Mouse (Mus musculus) layer of hippocampus, adult 9-11 months (tissue): ENCODE measurements around the gene Gatad2a.
A peak's percentile ranks its signal among the peaks of the same experiment; 100 is the strongest.
"Not testable (repeated sequence)": the region's sequence is repeated elsewhere in the genome, so short reads cannot be mapped to it uniquely, and the experiment has no call there.

Source experiments
- DNase-seq: peaks from one replicate; pipeline ENCODE4 v3.0.0; 2022

Gene Gatad2a

DNA sequence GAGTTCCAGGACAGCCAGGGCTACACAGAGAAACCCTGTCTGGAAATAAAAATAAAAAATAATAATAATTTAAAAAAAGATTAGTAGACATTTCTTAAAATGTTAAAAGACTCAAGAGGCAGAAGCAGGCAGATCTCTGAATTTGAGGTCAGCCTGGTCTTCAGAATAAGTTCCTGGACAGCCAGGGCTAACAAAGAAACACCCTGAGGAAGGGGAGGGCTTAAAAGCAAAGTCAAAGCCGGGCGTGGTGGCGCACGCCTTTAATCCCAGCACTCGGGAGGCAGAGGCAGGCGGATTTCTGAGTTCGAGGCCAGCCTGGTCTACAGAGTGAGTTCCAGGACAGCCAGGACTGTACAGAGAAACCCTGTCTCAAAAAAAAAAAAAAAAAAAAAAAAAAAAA is 7.2 kb downstream of the Gatad2a start:
- DNase-seq: not testable (repeated sequence)

DNA sequence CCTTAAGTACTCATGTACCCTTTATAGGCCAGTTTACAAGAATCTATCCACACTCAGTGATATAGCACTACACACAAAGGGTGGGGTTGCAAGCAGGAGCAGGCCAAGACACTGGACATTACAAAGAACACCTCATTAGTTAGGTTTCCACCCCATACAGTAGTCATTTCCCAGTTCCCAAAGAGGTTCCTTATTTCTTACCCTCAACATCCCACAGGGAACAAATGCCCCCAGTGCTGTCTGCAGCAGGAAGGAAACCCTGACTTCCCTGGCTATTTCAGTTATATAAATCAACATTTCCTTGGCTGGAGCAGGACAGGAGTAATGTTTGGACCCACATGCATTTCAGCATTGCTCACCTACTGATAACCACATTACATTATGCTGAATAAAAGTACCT is 8.4 kb downstream of the Gatad2a start:
- no peak for DNase-seq

DNA sequence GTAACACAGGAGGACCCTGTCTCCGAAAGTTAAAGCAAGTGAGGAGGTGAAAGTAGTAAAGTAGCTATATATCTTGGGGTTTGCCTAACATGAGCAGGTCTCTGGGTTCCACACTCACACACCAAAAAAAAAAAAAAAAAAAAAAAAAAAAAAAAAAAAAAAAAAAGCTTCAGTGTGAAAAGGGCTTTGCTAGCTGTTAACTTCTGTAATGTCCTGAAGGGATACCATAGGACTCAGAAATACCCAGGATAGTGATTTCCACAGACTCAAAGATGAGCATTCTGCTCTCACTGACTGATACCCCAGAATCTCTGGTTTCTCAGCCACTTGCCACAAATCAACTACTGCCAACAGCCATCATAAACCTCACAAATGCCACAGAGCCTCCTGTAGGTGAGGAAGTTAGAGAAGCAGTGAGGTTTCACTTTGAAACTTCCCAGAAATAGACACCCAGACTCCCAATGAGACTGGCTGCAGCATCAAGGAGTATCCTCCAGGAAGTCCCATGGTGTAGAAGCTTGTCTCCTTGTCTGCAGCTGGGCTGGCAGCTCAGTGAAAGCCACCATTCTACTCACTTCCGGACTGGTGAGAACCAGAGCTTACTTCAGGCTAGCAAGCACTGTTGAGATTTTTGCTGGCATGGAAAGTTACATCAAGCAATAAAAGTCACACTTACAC is 11.2 kb downstream of the Gatad2a start:
- no peak for DNase-seq

DNA sequence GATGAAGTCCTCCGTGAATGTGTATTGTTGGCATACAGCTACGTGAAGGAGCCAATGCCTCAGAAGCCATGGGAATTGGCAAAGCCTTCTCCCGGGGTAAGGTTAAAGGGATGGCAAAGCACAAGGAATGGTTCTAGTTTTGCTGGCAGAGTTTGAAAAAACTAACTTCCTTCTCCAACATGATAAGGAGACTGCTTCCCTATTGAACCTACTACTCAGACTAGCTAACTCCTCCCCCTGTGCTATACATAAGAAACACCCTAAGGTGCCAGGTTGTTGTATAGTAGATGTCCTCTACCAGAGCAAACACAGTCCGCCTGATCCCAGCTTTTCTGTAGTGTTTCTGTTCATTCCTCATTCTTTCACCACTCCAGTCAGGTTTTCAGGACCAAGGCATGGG is 17.7 kb downstream of the Gatad2a start:
- no peak for DNase-seq

DNA sequence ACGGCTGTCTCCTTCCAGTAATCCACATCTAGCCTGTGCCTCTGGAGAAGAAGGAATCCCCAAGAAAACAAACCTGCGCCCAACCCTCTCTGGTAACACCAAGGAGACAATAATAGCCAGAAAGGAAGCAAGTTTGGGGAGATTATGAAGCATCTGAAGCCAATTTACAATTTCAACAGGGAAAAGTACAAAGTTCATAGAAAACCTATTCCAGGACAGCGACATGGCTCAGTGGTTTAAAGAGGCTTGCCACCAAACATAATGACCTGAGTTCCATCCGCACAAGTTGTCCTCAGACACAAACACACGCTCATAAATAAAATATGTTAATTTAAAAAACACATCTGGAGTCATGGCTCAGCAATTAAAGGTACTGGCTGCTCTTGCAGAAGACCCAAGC is 21.4 kb downstream of the Gatad2a start:
- DNase-seq: no peak

DNA sequence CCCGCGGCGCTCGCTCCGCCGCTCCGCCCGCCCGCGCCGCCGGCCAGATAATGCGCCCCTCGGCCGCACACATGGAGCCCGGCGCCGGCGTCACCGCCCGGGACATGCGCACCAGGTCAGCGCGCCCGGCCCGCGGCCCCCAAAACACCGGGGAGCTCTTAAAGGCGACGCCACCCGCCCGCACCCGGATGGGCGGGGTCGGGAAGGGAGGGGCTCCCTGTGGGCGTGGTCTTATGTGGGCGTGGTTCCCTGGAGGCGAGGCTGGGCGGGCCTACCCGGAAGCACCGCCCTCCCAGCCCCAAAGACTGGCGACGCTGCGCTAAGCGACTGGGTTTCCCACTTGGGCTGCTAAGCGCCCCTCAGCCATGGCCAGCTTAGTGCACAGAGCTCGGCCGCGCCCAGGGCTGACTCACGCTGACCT is 22.0 kb downstream of the Gatad2a start:
- peak; percentile 95 for DNase-seq

DNA sequence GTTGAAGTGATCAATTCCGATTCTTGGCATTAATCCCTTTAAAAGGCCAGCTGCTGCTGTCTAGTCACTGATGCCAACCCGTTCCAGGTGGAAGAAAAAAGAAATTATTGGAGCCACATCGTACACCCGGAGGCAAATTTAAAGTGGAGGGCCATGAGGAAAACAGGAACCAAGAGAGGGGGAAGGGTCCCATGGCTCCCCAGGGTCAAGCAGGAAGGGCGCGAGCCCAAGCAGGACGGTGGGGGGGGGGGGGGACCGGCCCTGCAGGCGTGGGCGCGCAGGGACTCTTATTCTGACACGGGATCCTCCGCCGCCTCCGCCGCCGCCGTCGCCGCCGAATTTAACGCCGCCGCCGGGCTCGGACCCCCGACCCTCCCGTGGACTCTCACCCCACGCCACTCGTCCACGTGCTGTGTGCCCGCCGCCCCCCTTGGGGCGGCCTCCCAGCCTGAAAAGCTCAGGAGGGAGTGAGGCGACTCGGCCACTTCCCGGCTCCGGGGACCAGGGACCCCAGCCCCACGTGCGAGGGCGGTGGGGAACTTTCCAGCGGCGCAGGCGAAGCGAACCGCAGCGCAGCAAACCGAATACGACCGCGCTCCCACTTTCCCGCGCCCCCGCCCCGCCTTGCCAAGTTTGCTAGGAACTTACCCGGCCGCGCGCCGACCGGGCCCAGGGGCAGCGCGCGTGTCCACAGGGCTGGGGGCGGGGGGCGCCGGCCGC is 22.6 kb downstream of the Gatad2a start:
- DNase-seq: no peak

DNA sequence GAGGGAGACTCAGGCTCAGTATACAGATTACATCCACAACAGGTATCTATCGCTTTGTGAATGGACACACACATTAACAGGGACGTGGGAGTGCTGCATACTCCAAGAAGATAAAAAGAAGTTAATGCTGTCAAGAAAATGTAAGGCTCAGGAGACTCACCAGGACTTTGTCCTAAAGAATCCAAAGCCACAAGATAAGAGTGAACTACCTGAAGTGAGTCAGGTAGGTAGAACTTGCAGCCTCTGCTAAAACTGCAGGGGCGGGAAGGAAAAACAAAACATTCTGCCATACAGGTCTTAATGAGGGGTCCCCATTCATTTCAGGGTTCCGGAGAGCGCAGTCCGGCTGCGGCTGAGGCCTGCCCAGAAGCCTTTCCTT is 23.1 kb downstream of the Gatad2a start:
- no peak for DNase-seq

DNA sequence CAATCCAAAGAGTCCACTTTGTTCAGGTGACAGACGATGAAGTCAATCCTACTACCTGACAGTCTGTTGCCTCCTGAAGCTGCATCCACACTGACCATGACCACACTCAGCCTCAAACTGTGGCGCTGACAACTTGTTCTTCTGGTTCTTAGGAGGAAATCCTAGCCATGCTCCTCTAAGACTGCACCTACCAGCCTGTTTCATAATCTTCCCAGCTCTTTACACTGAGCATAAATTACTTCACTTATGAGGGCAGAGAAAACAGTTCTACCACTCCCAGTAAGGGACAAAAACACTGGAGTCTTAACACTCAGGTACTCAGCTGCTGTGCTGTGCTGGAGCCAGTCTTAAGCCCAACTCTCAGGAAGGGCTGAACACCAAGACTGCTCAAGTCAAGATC is 25.3 kb downstream of the Gatad2a start:
- no peak for DNase-seq

DNA sequence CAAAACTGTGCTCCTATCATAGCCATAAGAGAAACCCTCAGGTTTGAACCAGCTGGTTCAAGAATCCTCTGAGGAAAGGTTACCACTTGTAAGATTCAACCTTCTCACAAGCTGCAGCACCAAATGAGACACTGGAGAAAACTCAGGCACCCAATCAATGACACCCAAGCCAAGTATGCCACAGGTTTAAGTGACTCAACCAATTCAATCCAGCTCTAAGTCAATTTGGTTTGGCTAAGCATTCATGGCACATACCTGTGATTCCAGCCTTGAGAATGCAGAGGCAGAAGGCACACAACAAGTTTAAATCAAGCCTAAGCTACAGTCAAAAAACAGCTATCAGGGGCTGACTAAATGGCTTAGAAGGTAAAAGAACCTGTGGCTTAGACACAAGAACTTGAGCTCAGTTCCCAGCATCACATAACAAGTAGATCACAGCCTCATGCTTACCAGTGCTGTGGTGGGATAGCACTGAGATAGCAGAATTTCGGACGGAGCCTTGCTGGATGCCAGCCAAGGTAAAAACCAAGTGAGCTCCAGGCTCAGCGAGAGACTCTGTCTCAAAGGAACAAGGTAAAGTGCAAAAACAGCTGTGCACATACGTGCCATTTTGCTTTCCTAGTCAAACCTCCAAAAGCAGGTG is 28.8 kb downstream of the Gatad2a start:
- DNase-seq: no peak

DNA sequence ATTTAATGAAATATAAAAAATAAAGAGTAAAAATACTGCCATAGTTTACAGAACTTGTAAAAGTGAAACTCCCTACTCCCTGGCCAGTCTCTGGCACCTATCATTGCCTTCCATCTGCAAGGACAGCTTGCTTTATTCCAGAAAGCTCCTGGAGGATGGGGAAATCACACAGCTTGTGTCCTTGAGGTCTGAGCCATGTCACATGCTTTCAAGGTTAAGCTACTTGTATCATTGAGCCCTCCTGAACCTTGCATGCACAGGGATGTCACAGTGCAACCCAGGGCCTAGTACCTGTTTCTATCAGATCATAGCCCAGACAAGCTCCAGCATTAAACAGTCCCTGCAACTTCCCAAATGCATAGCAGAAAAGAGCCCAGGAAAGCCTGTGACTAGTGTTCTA is 36.9 kb downstream of the Gatad2a start:
- no peak for DNase-seq

DNA sequence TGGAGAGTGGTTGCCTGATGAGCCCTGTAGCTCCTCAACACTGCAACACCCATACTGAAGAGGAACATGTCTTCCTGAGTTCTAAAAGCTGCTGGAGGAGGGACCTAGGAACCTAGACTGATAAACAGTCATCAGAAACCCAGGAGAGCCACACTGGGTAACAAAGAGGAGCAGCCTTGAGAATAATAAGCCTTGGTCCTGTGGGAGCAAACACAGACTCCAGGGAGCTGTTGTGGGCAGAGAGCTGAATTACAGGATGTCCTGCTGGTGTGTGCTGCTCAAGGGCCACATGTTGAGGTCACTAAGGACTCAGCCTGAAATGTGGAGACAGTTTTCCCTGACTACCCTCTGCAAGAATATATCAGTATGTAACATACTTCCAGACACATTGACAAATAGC is 38.3 kb downstream of the Gatad2a start:
- no peak for DNase-seq

DNA sequence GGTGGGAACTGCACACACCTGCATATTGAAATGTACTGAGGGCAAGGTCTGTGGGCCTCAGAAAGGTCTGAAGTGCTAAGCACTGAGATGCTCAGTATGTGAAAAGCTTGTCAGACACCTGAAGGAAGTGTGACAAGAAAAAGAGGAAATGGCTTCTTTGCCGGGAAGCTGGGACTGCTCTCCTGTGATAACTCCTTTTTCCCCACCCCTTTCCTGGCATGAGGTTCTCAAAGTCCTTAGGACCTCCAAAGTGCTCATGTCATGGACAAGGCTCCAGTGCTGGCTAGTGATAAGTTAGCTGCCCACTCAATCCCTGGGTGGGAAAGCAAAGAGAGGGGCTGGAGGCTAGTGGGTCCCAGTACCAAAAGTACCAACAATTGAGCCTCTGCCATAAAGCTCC is 38.8 kb downstream of the Gatad2a start:
- DNase-seq: no peak

DNA sequence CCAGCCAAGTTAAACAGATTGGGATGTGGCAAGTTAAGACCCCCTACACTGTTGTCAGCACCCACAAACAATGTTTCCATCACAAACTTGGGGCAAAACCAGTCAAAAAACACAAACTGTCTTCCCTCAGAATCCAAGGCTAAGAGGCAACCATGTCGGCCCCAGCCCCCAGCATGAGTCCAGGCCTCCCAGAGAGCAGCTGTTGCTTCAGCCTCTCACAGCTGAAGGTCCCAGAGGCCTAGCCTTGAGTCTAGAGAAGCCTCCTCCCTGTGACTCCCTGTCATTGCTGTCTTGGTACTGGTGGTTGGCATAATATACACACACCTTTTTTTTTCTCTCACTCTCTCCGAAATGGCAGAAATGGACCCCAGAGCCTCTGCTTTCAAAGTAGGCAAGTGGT is 39.5 kb downstream of the Gatad2a start:
- DNase-seq: no peak

DNA sequence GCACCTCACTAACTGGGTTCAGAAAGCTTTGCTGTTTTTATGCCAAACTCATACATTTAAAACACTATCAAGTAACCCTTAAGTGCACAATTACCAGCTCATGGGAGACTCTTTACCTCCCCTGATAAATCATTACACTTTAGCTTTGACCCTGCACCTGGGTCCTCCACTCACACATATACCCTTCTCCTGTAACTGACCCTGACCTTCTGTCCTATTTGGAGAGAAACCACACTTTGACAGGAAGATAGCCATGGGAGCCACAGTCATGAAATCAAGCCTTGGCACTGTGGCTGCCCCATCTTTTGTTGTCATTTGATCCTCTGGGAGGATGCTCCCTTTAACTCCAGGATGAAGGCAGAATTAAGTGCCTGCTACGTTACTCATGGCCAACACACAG is 41.5 kb downstream of the Gatad2a start:
- no peak for DNase-seq

DNA sequence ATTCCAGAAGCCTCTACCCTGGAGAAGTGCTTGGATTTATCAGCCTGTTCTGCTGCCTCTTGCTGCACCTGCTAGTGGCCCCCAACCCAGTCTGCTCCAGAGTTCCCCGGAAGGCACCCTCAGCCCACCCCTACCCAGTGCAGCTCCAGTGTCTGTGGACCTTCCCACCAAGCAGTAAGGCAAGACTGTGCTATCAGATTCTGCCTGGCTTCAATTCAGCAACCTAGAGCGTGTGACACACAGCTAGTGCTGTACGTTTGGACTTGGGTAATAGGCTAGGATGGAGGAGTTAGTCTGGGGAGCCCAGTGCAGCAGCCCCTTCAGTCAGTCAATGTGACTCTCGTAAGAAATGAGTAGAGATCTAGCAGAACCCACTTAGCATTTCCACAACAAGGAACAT is 42.0 kb downstream of the Gatad2a start:
- no peak for DNase-seq

DNA sequence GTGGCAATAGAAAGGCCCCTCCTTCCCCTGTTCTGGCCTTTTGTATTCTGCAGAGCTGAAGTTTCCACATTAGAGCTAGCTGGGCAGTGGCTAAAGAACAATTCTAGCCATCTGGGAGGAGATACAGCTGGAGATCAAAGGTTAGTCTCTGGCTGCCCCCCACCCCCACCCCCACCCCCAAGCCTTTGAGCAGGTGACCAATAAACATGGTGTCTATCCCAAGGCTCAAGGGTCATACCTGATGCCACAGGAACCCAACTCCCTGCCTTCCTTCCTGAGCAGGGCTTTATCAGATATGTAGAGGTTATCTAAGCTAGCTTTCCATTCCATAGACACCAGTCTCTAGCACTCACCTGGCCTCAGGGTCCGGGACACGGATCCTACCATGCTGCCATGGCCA is 45.9 kb downstream of the Gatad2a start:
- DNase-seq: no peak

DNA sequence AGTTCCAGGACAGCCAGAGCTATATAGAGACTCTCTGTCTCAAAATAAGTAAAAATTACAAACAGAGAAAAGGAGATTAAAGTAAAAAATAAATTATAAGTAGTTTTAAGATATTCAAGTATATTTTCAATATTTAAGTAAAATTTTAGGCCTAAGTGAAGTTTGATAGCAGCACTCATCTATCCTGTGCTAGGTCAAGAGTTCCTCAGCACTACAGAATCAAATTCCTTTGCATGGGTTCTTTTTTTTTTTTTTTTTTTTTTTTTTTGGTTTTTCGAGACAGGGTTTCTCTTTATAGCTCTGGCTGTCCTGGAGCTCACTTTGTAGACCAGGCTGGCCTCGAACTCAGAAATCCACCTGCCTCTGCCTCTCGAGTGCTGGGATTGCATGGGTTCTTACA is 53.7 kb downstream of the Gatad2a start:
- not testable (repeated sequence) for DNase-seq

DNA sequence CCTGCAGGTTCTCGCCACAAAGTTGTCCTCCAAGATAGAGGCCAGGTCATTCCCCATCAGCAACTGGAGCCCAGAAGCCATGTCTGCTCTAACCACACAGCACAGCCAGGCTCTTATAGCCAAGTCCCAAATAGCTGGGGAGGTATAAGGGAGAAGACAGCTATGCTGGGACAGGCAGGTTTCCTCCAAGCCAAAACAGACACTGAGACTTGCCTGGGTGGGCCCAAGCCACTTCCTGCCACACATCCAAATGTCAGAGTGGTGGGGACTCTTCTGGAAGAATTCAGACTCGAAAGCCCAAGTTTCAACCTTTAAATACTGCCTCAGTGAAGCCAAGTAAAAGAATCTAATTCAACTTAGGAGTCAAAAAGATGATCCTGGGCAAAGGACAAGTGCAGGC is 55.8 kb downstream of the Gatad2a start:
- no peak for DNase-seq

DNA sequence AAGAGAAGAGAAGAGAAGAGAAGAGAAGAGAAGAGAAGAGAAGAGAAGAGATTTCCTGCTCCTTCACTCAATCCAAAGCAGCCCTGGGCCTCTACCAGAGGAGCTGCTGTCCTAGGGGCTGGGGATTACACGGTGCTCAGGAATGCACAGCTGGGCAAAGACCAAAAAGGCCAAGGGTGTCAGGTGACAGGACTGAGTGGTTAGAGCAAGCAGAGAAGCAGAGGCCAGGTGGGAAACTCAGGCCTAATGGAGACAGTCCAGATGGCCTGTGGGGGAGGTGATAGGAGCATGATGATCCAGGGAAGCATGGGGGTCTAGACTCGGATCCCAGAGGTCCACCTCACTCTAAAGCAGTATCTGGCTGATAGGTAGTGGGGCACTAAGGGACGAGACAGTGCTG is 56.6 kb downstream of the Gatad2a start:
- DNase-seq: no peak

DNA sequence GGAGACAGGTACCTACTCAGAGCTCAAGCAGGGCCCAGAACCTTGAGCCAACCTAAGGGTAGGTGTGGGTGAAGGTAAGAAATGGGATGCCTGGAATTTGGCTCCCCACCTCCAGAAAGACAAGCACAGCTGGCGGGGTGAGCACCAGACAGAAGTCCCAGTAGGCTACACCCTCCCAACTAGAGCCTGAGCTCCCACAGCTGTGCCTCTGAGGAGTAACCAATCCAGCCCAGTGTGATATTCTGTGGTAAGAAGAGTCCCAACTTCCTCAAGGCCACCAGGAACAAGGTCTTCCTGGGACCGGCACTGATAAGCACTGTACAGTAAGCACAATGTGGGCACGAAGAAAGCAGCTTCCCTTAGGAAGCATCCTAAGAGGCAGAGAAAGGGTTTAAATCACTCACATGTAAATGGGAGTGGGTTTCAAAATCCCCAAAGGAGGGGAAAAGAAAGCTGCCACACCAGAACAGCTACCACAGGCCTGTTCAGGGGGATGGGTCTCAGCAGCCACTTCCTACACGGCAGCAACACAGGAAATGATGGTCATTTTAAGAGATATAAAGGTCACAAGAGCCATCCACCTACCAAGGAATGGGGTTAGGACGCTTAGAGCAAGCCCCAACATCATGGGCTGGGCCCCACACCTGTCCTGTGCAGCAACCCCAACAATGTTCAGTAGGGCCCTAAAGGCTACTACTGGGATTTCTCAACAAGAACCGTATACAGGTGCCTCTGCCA is 57.8 kb downstream of the Gatad2a start:
- no peak for DNase-seq

DNA sequence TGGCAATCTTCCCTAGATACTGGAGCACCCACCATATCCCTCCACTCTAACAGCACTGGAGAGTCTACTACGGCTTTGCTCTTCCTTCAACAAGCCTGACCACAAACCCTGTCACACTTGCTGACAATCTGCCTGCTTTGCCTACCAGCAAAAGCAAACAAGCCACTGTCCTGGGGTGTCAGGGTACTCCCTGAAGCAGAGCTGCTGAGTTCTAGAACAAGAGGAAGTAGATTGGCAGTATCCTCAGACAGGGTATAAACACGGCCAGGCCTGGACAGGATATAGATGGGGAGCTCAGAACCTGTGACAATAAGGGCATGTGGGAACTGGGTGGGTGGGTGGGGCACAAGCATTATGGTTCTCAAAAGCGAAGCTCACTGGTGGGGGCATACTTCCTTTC is 58.7 kb downstream of the Gatad2a start:
- DNase-seq: no peak

DNA sequence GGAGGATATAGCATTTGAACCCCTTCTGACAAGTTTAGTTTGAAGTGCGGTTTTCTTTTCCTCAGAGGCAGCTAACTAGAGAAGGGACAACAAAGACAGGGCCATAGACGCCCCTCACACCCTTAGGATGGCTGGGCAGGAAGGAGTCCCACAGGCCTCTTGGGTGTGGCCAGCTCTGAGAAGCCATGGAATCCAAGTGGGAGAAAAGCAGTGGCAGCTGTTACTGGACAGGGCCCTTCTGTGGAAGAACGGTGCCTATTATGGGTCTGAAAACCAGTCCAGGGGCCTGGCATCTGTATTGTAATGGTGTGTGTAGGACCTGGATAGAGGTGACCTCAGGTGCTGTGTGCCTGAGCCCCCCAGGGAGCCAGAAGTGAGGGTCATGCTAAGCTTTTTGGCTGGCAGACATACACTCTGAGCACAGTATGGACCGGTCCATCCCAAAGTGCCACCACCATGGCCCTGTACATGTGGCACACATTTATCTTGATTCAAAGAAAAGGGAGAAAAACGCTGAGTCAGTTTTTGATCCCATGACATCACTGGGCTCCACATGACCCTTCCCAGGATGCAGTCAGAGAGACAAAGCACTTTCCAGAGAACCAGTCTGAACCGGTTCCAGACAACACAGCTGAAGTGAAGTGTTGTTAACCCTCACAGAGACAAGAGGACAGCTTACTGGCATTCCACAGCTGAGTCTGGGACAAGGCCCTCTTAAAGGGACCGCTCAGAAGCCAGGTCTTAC is 60.0 kb downstream of the Gatad2a start:
- peak; percentile 71 for DNase-seq
